Mouse (Mus musculus): ENCODE results near the gene Slc5a5. TPM values are rescaled to one million over a fixed set of nuclear protein-coding genes. Genes with fewer than 3 reads are reported as not detected.

Slc5a5 gene
- polyA plus RNA-seq, 1 experiment from 2014 or later, result 0.20 TPM

DNA sequence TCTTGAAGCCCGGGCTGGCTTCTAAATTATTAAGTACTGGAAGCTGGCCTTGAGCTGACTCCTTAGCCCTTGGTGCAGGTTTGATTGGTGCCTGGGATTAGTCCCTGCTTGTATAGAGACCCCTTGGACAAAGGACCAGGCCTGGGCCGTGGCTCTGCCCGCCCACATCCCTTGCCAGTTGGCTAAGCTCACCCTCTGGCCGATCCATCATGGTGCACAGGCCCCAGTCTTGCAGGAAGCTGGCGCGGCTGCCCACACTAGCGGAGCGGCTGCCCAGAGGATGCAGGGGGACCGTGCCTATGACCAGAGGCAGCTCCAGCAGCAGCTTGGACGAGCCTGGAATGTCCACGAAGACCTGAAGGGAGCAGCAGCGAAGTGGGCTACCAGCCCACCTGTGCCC lies 55.9 kb downstream of the Slc5a5 start:
- no peak for TF ChIP-seq CTCF (IDR thresholded peaks at IDR 0.05; ENCODE audit: low read depth)
- Histone ChIP-seq H3K4me3 (ENCODE audit: low read depth, low read length) (no peak overlapping the region), H3K9me3 (ENCODE audit: control insufficient read depth) (no peaks in the 10 kb centered on the region), H3K36me3 (ENCODE audit: control insufficient read depth, insufficient read depth) (peaks cover 15% of the 10 kb centered on the region; the same call in 1 of the 2 replicates), H3K9ac (ENCODE audit: low read depth, low read length) (no peak overlapping the region), H3K27ac (ENCODE audit: low read depth, low read length) (no peak overlapping the region), H3K4me1 (replicated peaks; ENCODE audit: control insufficient read depth, insufficient read depth, low read length) (0 out of 2 replicates have a peak, but pooled peaks cover 3% of the 10 kb centered on the region), H3K27me3 (replicated peaks; ENCODE audit: control insufficient read depth, insufficient read depth, low read length) (no peaks in the 10 kb centered on the region), H3K4me2 (replicated peaks; ENCODE audit: low read depth) (no peak overlapping the region)
- 92% methylated on average over 12 of the region's 12 CpGs for WGBS
- no peak for ATAC-seq

DNA sequence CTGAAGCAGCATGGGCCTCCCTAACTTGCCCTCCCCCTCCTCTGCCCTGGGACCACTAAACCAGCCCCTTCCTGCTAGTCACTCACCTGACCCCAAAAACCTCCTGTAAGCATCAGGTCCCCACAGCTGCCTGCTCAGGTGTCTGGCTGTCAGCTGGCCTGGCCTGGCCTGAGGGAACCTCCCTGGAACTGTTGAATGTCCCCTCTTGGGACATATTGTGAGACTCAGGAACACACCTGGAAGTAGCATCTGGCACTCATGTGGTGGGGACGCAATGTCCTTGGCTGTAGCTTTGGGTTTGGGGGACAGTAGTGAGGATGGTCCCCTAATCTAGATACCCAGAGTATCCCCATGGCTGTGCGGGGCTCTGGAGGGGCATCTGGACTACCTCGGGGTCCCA lies 58.5 kb downstream of the Slc5a5 start:
- Histone ChIP-seq H3K9ac (ENCODE audit: low read depth, low read length) (no peak overlapping the region), H3K27ac (ENCODE audit: low read depth, low read length) (no peak overlapping the region), H3K4me3 (ENCODE audit: low read depth, low read length) (no peak overlapping the region), H3K36me3 (ENCODE audit: control insufficient read depth, insufficient read depth) (peaks cover 15% of the 10 kb centered on the region; the same call in 1 of the 2 replicates), H3K9me3 (ENCODE audit: control insufficient read depth) (no peaks in the 10 kb centered on the region), H3K27me3 (replicated peaks; ENCODE audit: control insufficient read depth, insufficient read depth, low read length) (no peaks in the 10 kb centered on the region), H3K4me1 (replicated peaks; ENCODE audit: control insufficient read depth, insufficient read depth, low read length) (no peaks in the 10 kb centered on the region), H3K4me2 (replicated peaks; ENCODE audit: low read depth) (no peak overlapping the region)
- no peak for TF ChIP-seq CTCF (IDR thresholded peaks at IDR 0.05; ENCODE audit: low read depth)
- no peak for ATAC-seq
- WGBS, result 96% methylated on average over 3 of the region's 3 CpGs

DNA sequence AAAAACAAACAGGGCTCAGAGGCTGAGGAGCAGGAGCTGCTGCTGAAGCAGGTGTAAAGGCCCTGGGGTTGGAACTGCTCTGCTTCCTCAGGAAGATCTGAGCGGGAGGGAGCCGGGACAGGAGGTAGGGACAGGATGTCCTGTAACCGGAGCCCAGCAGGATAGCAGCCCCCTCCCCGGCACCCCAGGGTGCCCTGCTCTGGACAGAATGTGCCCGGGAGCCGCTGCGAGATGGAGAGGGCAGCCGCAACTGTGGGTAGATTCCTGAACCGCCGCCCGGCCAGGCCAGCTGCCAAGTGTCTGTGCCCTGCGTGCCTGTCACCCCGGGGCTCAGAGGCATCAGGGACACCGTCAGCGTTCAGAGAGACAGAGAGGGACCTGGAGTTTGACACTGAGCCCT lies 59.0 kb downstream of the Slc5a5 start:
- Histone ChIP-seq H3K36me3 (ENCODE audit: control insufficient read depth, insufficient read depth) (peaks cover 15% of the 10 kb centered on the region; the same call in 1 of the 2 replicates), H3K4me3 (ENCODE audit: low read depth, low read length) (no peak overlapping the region), H3K4me1 (replicated peaks; ENCODE audit: control insufficient read depth, insufficient read depth, low read length) (no peaks in the 10 kb centered on the region), H3K27ac (ENCODE audit: low read depth, low read length) (no peak overlapping the region), H3K4me2 (replicated peaks; ENCODE audit: low read depth) (no peak overlapping the region), H3K27me3 (replicated peaks; ENCODE audit: control insufficient read depth, insufficient read depth, low read length) (no peaks in the 10 kb centered on the region), H3K9me3 (ENCODE audit: control insufficient read depth) (no peaks in the 10 kb centered on the region), H3K9ac (ENCODE audit: low read depth, low read length) (no peak overlapping the region)
- WGBS, result 59% methylated on average over 15 of the region's 15 CpGs
- no peak for ATAC-seq
- no peak for TF ChIP-seq CTCF (IDR thresholded peaks at IDR 0.05; ENCODE audit: low read depth)

DNA sequence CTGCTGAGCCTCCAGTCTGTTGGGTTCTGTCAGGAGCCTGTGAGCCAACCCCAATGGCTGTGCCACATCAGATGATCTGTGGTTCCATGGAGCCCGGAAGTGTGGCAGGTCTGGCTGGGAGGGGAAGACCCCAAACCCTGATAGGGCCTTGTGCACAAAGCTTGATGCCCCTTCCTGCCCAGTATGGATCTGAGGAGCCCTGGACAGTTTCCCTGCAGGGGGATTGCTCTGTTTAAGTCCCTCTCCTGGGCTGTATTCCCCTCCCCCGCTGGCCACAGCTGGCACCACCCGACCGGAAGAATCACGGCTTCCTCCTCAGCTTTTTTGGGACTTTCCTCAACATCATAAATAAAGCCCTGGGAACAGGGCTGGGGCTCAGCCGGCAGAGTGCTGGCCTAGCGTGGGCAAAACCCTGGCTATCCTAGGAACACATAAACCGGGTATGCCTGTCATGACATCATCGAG lies 59.5 kb downstream of the Slc5a5 start:
- no peak for TF ChIP-seq CTCF (IDR thresholded peaks at IDR 0.05; ENCODE audit: low read depth)
- Histone ChIP-seq H3K27ac (ENCODE audit: low read depth, low read length) (no peak overlapping the region), H3K4me1 (replicated peaks; ENCODE audit: control insufficient read depth, insufficient read depth, low read length) (no peaks in the 10 kb centered on the region), H3K4me2 (replicated peaks; ENCODE audit: low read depth) (no peak overlapping the region), H3K9ac (ENCODE audit: low read depth, low read length) (no peak overlapping the region), H3K36me3 (ENCODE audit: control insufficient read depth, insufficient read depth) (peaks cover 15% of the 10 kb centered on the region; the same call in 1 of the 2 replicates), H3K9me3 (ENCODE audit: control insufficient read depth) (no peaks in the 10 kb centered on the region), H3K4me3 (ENCODE audit: low read depth, low read length) (no peak overlapping the region), H3K27me3 (replicated peaks; ENCODE audit: control insufficient read depth, insufficient read depth, low read length) (no peaks in the 10 kb centered on the region)
- 56% methylated on average over 9 of the region's 9 CpGs for WGBS
- ATAC-seq, result 0 out of 2 replicates have a peak, but pooled peaks have one; percentile 7

MicroRNA genes within 50 kb of the gene (microRNA counts, 519-probe panel; counts per million panel counts)
- microRNA mmu-miR-1969, result not detected

Small RNA genes within 50 kb of the gene (microRNA-seq; reads per million reads assigned to microRNA genes)
- gene Mir1969, result not detected
- gene Mir7067, result 0.82 reads per million

Other genes with a start within 250 kb of the Slc5a5 start
- gene Pgpep1, start 232.4 kb downstream of the Slc5a5 start, polyA plus RNA-seq (2015; fragmentation: Nextera tagmentation; extraction: Ambion mirVana), result 79.0 and 92.1 TPM in 2 replicates
- 181 and 182 TPM in 2 replicates for gene Lsm4, start 219.5 kb downstream of the Slc5a5 start, polyA plus RNA-seq (2015; fragmentation: Nextera tagmentation; extraction: Ambion mirVana)
- 114 and 121 TPM in 2 replicates for gene Jund, start 193.8 kb downstream of the Slc5a5 start, polyA plus RNA-seq (2015; fragmentation: Nextera tagmentation; extraction: Ambion mirVana)
- not detected in 2 replicates for gene Iqcn, start 189.3 kb downstream of the Slc5a5 start, polyA plus RNA-seq (2015; fragmentation: Nextera tagmentation; extraction: Ambion mirVana)
- gene Gm3336, start 174.2 kb downstream of the Slc5a5 start, polyA plus RNA-seq (2015; fragmentation: Nextera tagmentation; extraction: Ambion mirVana), result 2.8 TPM in 2 replicates
- gene Pde4c, start 169.0 kb downstream of the Slc5a5 start, polyA plus RNA-seq (2015; fragmentation: Nextera tagmentation; extraction: Ambion mirVana), result 0.21 and 0.31 TPM in 2 replicates
- gene Rab3a, start 138.1 kb downstream of the Slc5a5 start, polyA plus RNA-seq (2015; fragmentation: Nextera tagmentation; extraction: Ambion mirVana), result 18.8 and 19.5 TPM in 2 replicates
- 76.3 and 80.6 TPM in 2 replicates for gene Mpv17l2, start 131.8 kb downstream of the Slc5a5 start, polyA plus RNA-seq (2015; fragmentation: Nextera tagmentation; extraction: Ambion mirVana)
- gene Pik3r2, start 116.0 kb downstream of the Slc5a5 start, polyA plus RNA-seq (2015; fragmentation: Nextera tagmentation; extraction: Ambion mirVana), result 37.4 and 41.0 TPM in 2 replicates
- gene Mast3, start 87.7 kb downstream of the Slc5a5 start, polyA plus RNA-seq (2015; fragmentation: Nextera tagmentation; extraction: Ambion mirVana), result 4.4 and 7.2 TPM in 2 replicates
- gene Il12rb1, start 84.3 kb downstream of the Slc5a5 start, polyA plus RNA-seq (2015; fragmentation: Nextera tagmentation; extraction: Ambion mirVana), result 0.29 and 0.31 TPM in 2 replicates
- gene Arrdc2, start 53.0 kb downstream of the Slc5a5 start, polyA plus RNA-seq (2015; fragmentation: Nextera tagmentation; extraction: Ambion mirVana), result 6.2 and 6.9 TPM in 2 replicates
- 0.17 and 0.30 TPM in 2 replicates for gene Kcnn1, start 29.5 kb downstream of the Slc5a5 start, polyA plus RNA-seq (2015; fragmentation: Nextera tagmentation; extraction: Ambion mirVana)
- 61.7 and 64.3 TPM in 2 replicates for gene Ccdc124, start 18.8 kb downstream of the Slc5a5 start, polyA plus RNA-seq (2015; fragmentation: Nextera tagmentation; extraction: Ambion mirVana)
- gene Rpl18a, start 4.7 kb upstream of the Slc5a5 start, polyA plus RNA-seq (2015; fragmentation: Nextera tagmentation; extraction: Ambion mirVana), result 2,933 and 2,947 TPM in 2 replicates
- 13.8 and 14.7 TPM in 2 replicates for gene Map1s, start 13.2 kb upstream of the Slc5a5 start, polyA plus RNA-seq (2015; fragmentation: Nextera tagmentation; extraction: Ambion mirVana)

Data from intestine, postnatal 0 days (tissue).